Mouse (Mus musculus) embryonic facial prominence, embryonic 13.5 days (tissue): ENCODE measurements around the gene Tex37. TPM values are rescaled to one million over a fixed set of nuclear protein-coding genes. Genes with fewer than 3 reads are reported as not detected.

Experiments used
- ATAC-seq: fragments of 200-750 bp; cut with Nextera tagmentation; 2 replicates; pipeline ENCODE4 v1.8.0; 2017; ENCODE audit warnings: low read depth; ENCODE audit not compliant: insufficient number of reproducible peaks, insufficient read depth, low FRiP score, low TSS enrichment
- H3K27ac ChIP-seq: fragments of 300-500 bp; sonication (generic); 2 replicates; pipeline ENCODE4 v1.5.1; 2015; ENCODE audit warnings: moderate library complexity, mild to moderate bottlenecking, inconsistent platforms
- H3K27me3 ChIP-seq: fragments of 300-500 bp; sonication (generic); 2 replicates; pipeline ENCODE4 v1.6.1; 2015; ENCODE audit warnings: mild to moderate bottlenecking, inconsistent platforms
- H3K36me3 ChIP-seq: fragments of 300-500 bp; sonication (generic); 2 replicates; pipeline ENCODE4 v1.6.1; 2015; ENCODE audit warnings: mild to moderate bottlenecking, inconsistent platforms
- H3K4me1 ChIP-seq: fragments of 300-500 bp; sonication (generic); 2 replicates; pipeline ENCODE4 v1.6.1; 2015; ENCODE audit warnings: inconsistent platforms
- H3K4me2 ChIP-seq: fragments of 300-500 bp; sonication (generic); 2 replicates; pipeline ENCODE4 v1.6.1; 2015; ENCODE audit warnings: moderate library complexity, mild to moderate bottlenecking, inconsistent platforms
- H3K4me3 ChIP-seq: fragments of 300-500 bp; sonication (generic); 2 replicates; pipeline ENCODE4 v1.5.1; 2015; ENCODE audit warnings: mild to moderate bottlenecking, inconsistent platforms
- H3K9ac ChIP-seq: fragments of 300-500 bp; sonication (generic); 2 replicates; pipeline ENCODE4 v1.6.1; 2015; ENCODE audit warnings: mild to moderate bottlenecking, inconsistent platforms
- H3K9me3 ChIP-seq: fragments of 300-500 bp; sonication (generic); 2 replicates; pipeline ENCODE4 v1.6.1; 2016; ENCODE audit warnings: inconsistent platforms
- WGBS: fragments of 180-500 bp; shearing (Covaris S2); methylation state at CpG from one replicate; pipeline ENCODE4 v1.1.7; 2015; ENCODE audit warnings: mixed read lengths; 5-methylcytosine and 5-hydroxymethylcytosine counted together
- polyA plus RNA-seq: library from polyadenylated mRNA; unstranded; fragments of >200 nt; fragmentation: Nextera tagmentation; extraction: Ambion mirVana; gene quantifications from 2 replicates; pipeline ENCODE4 v1.2.1, GENCODE M21; 2015

The Tex37 gene
- not detected in 2 replicates for polyA plus RNA-seq

GRCm38 (mm10) chr6:70918827-70919226, at the start of gene Tex37:
Gene Tex37, minus strand, starts transcription at chr6:70918927.
- H3K4me2 ChIP-seq: no peak within 1 kb of the TSS
- no peak within 1 kb of the TSS for H3K27ac ChIP-seq
- WGBS: 83% methylated on average over 3 of the region's 3 CpGs
- no peak within 1 kb of the TSS for H3K4me3 ChIP-seq
- ATAC-seq: no peak
- H3K9ac ChIP-seq: no peak within 1 kb of the TSS
- peaks cover 13% of the 10 kb centered on the region for H3K4me1 ChIP-seq
- no peaks in the 10 kb centered on the region for H3K36me3 ChIP-seq
- no peaks in the 10 kb centered on the region for H3K9me3 ChIP-seq
- H3K27me3 ChIP-seq: no peaks in the 10 kb centered on the region

GRCm38 (mm10) chr6:70968291-70968690, 49.6 kb upstream of the Tex37 start:
- Histone ChIP-seq H3K4me1 (peaks cover 9% of the 10 kb centered on the region), H3K27me3 (peaks cover 38% of the 10 kb centered on the region), H3K9me3 (no peaks in the 10 kb centered on the region), H3K9ac (no peak overlapping the region), H3K27ac (no peak overlapping the region), H3K4me2 (no peak overlapping the region), H3K36me3 (no peaks in the 10 kb centered on the region), H3K4me3 (no peak overlapping the region)
- WGBS: 61% methylated on average over 4 of the region's 4 CpGs
- no peak for ATAC-seq

- WGBS: 2% methylated on average over 8 of the region's 8 CpGs
- ATAC-seq: no peak
- Histone ChIP-seq H3K4me1 (peaks cover 9% of the 10 kb centered on the region), H3K4me3 (peak overlapping the region; percentile 32), H3K9me3 (no peaks in the 10 kb centered on the region), H3K36me3 (no peaks in the 10 kb centered on the region), H3K9ac (0 out of 2 replicates have a peak overlapping the region, but pooled peaks have one; percentile 32), H3K4me2 (peak overlapping the region; percentile 57), H3K27ac (no peak overlapping the region), H3K27me3 (peaks cover 46% of the 10 kb centered on the region)
Measured at GRCm38 (mm10) chr6:70967422-70967821, 48.7 kb upstream of the Tex37 start.

- peaks cover 48% of the 10 kb centered on the region for H3K27me3 ChIP-seq
- no peak overlapping the region for H3K27ac ChIP-seq
- no peak overlapping the region for H3K4me3 ChIP-seq
- no peak for ATAC-seq
- H3K4me2 ChIP-seq: no peak overlapping the region
- 18% methylated on average over 7 of the region's 7 CpGs for WGBS
- no peaks in the 10 kb centered on the region for H3K36me3 ChIP-seq
- no peak overlapping the region for H3K9ac ChIP-seq
- no peaks in the 10 kb centered on the region for H3K9me3 ChIP-seq
- H3K4me1 ChIP-seq: peaks cover 9% of the 10 kb centered on the region
Measured at GRCm38 (mm10) chr6:70965694-70966093, 47.0 kb upstream of the Tex37 start.

GRCm38 (mm10) chr6:70964116-70964830, 45.5 kb upstream of the Tex37 start:
- ATAC-seq: no peak
- H3K4me2 ChIP-seq: no peak overlapping the region
- H3K27me3 ChIP-seq: peaks cover 62% of the 10 kb centered on the region
- no peaks in the 10 kb centered on the region for H3K36me3 ChIP-seq
- no peak overlapping the region for H3K4me3 ChIP-seq
- H3K4me1 ChIP-seq: peaks cover 9% of the 10 kb centered on the region
- H3K27ac ChIP-seq: no peak overlapping the region
- no peak overlapping the region for H3K9ac ChIP-seq
- WGBS: 38% methylated on average over 6 of the region's 6 CpGs
- no peaks in the 10 kb centered on the region for H3K9me3 ChIP-seq

GRCm38 (mm10) chr6:70957341-70957940, 38.7 kb upstream of the Tex37 start:
- Histone ChIP-seq H3K36me3 (no peaks in the 10 kb centered on the region), H3K9ac (no peak overlapping the region), H3K27me3 (peaks cover 79% of the 10 kb centered on the region), H3K4me2 (peak overlapping the region; percentile 94), H3K9me3 (no peaks in the 10 kb centered on the region), H3K4me1 (peaks cover 15% of the 10 kb centered on the region), H3K4me3 (peak overlapping the region; percentile 53), H3K27ac (no peak overlapping the region)
- no peak for ATAC-seq
- WGBS: 6% methylated on average over 7 of the region's 7 CpGs

- H3K9ac ChIP-seq: peak overlapping the region; percentile 61
- no peaks in the 10 kb centered on the region for H3K36me3 ChIP-seq
- H3K9me3 ChIP-seq: no peaks in the 10 kb centered on the region
- peak overlapping the region; percentile 53 for H3K4me3 ChIP-seq
- peaks cover 79% of the 10 kb centered on the region for H3K27me3 ChIP-seq
- ATAC-seq: 0 out of 2 replicates have a peak, but pooled peaks have one; percentile 7
- H3K4me2 ChIP-seq: peak overlapping the region; percentile 94
- peaks cover 15% of the 10 kb centered on the region for H3K4me1 ChIP-seq
- 2% methylated on average over 34 of the region's 34 CpGs for WGBS
- no peak overlapping the region for H3K27ac ChIP-seq
Measured at GRCm38 (mm10) chr6:70956936-70957335, 38.2 kb upstream of the Tex37 start.

- ATAC-seq: peak; percentile 77; the same call in 1 of the 2 replicates
- no peaks in the 10 kb centered on the region for H3K36me3 ChIP-seq
- peak within 1 kb of the TSS; percentile 94 for H3K4me2 ChIP-seq
- WGBS: under 1% methylated on average over 65 of the region's 67 CpGs
- H3K9ac ChIP-seq: peak within 1 kb of the TSS; percentile 61
- peaks cover 79% of the 10 kb centered on the region for H3K27me3 ChIP-seq
- peaks cover 15% of the 10 kb centered on the region for H3K4me1 ChIP-seq
- peak within 1 kb of the TSS; percentile 53 for H3K4me3 ChIP-seq
- H3K9me3 ChIP-seq: no peaks in the 10 kb centered on the region
- no peak within 1 kb of the TSS for H3K27ac ChIP-seq
Measured at GRCm38 (mm10) chr6:70956285-70956912, 37.7 kb upstream of the Tex37 start, which contains the start of gene Foxi3. Gene Foxi3, plus strand, starts transcription at chr6:70956531.

GRCm38 (mm10) chr6:70955841-70956240, 37.1 kb upstream of the Tex37 start:
- Histone ChIP-seq H3K36me3 (no peaks in the 10 kb centered on the region), H3K4me1 (peaks cover 15% of the 10 kb centered on the region), H3K4me2 (peak overlapping the region; percentile 94), H3K27ac (no peak overlapping the region), H3K27me3 (peaks cover 84% of the 10 kb centered on the region), H3K9me3 (no peaks in the 10 kb centered on the region), H3K9ac (0 out of 2 replicates have a peak overlapping the region, but pooled peaks have one; percentile 61), H3K4me3 (peak overlapping the region; percentile 53)
- WGBS: 1% methylated on average over 12 of the region's 12 CpGs
- no peak for ATAC-seq

GRCm38 (mm10) chr6:70955291-70955800, 36.6 kb upstream of the Tex37 start:
- Histone ChIP-seq H3K4me1 (peaks cover 15% of the 10 kb centered on the region), H3K36me3 (no peaks in the 10 kb centered on the region), H3K27ac (no peak overlapping the region), H3K9me3 (no peaks in the 10 kb centered on the region), H3K9ac (no peak overlapping the region), H3K27me3 (peaks cover 79% of the 10 kb centered on the region), H3K4me3 (no peak overlapping the region), H3K4me2 (no peak overlapping the region)
- ATAC-seq: no peak
- WGBS: 3% methylated on average over 14 of the region's 14 CpGs

GRCm38 (mm10) chr6:70954040-70954439, 35.3 kb upstream of the Tex37 start:
- no peaks in the 10 kb centered on the region for H3K36me3 ChIP-seq
- H3K27ac ChIP-seq: no peak overlapping the region
- peaks cover 72% of the 10 kb centered on the region for H3K27me3 ChIP-seq
- no peak overlapping the region for H3K4me2 ChIP-seq
- WGBS: 8% methylated on average over 6 of the region's 6 CpGs
- peaks cover 15% of the 10 kb centered on the region for H3K4me1 ChIP-seq
- H3K9ac ChIP-seq: no peak overlapping the region
- no peak overlapping the region for H3K4me3 ChIP-seq
- no peaks in the 10 kb centered on the region for H3K9me3 ChIP-seq
- ATAC-seq: no peak
